In genomic region chr2:142859452-142859851, GRCm38 (mm10) we compare ENCODE assay signal across 8 mouse cellular contexts.
DNase-seq lines count a peak whose midpoint lies in the region.

No protein-coding gene starts in this region.

- peak; percentile 42 for DNase-seq in urinary bladder, postnatal 14 days (ENCODE audit: low spot score)
- DNase-seq in urinary bladder, postnatal 10 days (ENCODE audit: low spot score) = no peak
- DNase-seq in cerebellum, adult 11-12 months = peak; percentile 24
- peak; percentile 64 for DNase-seq in forelimb bud, embryonic 11.5 days (ENCODE audit: low read depth, low spot score)
- DNase-seq in kidney, postnatal 14 days = peak; percentile 73
- peak; percentile 37 to 65 for DNase-seq in lung, adult 18-20 months
- peak; percentile 31 for DNase-seq in right cerebral cortex, postnatal 14 days
- no peak for DNase-seq in yolk sac, embryonic 10.5 days (ENCODE audit: low spot score)

Comparison
In these comparisons a context has a peak if more than half of its experiments do, and no peak if none do; other contexts are left out.
1. DNase-seq: peak in urinary bladder, postnatal 14 days (single experiment), cerebellum, adult 11-12 months (single experiment), forelimb bud, embryonic 11.5 days (single experiment), kidney, postnatal 14 days (single experiment), lung, adult 18-20 months (2 of 2) and right cerebral cortex, postnatal 14 days (single experiment); none in urinary bladder, postnatal 10 days (single experiment) and yolk sac, embryonic 10.5 days (single experiment).